Mouse (Mus musculus) layer of hippocampus, adult 11-12 months (tissue): Measurements from ENCODE around the gene Schip1.

ENCODE experiments used
- DNase-seq: peaks from one replicate; pipeline ENCODE4 v3.0.0; 2022; ENCODE audit warnings: low spot score

Schip1 gene

GRCm38 (mm10) chr3:68586646-68587064 is 522.1 kb downstream of the Schip1 start:
- no peak for DNase-seq

- no peak for DNase-seq
These were observed 523.1 kb downstream of the Schip1 start for GRCm38 (mm10) chr3:68587567-68588245.

DNA sequence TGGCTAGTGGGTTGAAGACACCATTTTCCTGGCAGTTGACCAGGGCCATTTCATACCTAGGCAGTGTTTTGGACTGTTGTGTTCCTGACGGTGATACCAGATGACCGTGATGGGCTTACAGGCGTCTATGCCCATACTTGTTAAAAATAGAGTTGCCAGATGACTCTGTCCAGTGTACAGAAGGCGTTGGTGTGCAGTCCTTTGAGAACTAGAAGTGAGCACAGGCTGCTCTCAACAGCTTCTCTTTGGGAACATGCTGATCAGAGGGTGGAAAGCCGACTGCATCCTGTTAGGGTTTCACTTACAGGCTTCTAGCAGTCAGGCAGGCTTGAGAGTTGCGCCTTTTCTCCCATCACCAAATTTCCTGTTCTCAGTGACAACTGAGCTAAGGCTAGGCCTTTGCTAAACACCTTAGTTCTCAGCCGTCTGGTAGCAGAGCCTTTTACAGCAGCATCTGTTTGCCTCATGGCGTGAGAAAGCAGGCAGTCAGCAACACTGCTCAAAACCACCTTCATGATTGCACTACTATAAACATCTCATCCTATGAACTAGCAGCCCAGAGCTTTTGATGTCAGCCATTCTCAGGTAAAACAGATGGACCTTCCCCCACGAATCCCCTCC is 524.7 kb downstream of the Schip1 start:
- no peak for DNase-seq

- no peak for DNase-seq
These were observed 525.8 kb downstream of the Schip1 start for GRCm38 (mm10) chr3:68590436-68590835.

DNA sequence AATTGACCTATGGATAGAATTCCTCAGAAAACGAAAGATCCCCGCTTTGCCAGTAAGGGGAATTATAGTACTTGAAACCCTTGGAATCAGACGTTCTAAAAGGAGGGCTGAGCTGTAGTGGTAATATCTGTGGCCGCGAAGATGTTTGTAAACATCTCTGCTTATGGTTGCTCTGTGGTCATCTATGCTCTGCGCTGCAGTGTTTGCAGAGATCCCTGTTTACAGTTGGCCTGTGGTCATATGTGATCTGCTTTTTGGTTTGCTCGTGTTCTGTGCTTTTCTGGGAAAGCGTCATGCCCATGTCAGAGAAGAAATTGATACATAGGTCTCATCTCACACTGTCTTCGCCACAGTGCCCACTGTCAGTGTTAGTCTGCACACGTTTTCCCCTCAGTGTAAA is 528.0 kb downstream of the Schip1 start:
- DNase-seq = no peak

DNA sequence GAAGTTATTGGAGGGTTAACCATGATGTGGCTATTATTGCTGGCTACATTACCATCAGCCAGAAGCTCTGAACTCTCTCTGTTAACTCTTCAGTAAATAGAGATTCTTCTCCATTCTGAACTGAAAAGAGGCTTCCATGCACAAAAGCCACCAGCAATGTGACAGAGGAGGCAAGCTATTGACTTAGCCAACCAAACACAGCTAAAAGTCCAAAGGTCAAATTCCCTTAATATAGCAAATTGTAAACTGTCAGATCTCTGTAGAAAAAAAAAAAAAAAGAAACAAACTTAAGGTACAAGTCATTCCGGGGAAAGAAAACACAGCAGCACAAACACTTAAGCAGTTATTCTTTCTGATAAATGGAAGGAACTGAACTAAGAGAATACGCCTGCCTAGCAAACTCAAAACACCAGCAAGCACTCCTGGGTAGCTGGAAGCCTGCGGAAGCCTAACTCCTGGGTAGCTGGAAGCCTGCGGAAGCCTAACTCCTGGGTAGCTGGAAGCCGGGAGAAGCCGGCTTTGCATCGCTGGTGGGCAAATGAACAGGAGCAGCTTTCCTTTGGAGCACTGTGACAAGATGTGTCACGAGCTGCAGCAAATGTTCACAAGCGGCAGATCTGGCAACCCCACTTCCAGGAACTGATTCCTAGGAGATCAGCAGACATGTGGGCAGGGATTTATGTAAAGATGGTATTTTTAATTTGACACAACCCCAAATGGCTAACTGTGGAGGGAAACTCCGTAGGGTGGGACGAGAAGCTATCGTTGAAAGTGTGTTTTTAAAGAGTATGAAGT is 528.7 kb downstream of the Schip1 start:
- no peak for DNase-seq

DNA sequence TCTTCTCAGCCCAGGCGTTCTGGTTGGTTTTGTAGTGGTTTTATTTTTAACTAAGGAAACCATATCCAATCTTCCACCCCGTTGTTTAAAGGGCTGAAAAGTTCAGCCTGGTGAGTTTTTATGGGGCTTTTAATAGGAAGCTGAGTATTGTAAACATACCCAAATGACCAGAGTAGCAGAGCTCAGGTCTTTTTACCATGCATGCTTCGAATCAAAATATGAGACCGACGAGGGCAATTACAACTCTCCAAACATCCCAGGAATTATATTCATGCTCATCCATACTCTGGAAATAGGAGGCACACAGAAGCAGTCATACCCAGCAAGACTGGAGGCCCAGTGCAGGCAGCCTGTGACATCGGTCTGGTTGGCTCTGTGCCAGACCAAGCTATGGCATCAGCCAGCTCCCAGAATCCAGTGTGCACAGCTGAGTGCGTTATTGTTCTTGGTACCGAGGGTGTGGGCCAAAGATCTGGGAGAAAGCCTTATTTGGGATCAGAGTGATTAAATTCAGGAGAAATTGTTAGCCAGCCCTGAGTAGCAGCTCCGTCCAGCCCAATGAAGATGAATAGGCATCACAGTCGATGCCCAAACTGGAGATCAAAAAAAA is 530.8 kb downstream of the Schip1 start:
- no peak for DNase-seq

GRCm38 (mm10) chr3:68596938-68597337 is 532.3 kb downstream of the Schip1 start:
- DNase-seq = no peak

DNA sequence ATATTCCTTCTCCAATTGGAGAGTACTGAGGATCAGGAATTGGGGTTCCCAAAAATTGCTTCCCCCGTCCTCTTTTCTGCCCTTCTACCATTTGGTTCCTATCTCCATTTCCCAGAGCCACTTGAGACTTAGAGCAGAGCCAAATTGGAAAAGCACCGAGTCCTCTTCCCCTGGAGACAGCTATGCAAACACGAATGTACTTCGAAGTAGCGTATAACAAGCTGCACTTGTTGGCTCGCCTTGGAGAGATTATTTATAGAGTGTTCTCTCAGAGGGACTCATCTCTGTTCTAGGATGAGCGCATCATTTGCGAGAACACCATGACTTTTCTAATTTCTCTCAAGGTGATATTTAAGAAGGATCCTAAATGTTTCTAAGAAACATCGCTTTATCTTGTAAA is 538.3 kb downstream of the Schip1 start:
- no peak for DNase-seq

- no peak for DNase-seq
These were observed 539.9 kb downstream of the Schip1 start for GRCm38 (mm10) chr3:68604467-68604866.

- DNase-seq = no peak
These were observed 540.4 kb downstream of the Schip1 start for GRCm38 (mm10) chr3:68604962-68605361.

DNA sequence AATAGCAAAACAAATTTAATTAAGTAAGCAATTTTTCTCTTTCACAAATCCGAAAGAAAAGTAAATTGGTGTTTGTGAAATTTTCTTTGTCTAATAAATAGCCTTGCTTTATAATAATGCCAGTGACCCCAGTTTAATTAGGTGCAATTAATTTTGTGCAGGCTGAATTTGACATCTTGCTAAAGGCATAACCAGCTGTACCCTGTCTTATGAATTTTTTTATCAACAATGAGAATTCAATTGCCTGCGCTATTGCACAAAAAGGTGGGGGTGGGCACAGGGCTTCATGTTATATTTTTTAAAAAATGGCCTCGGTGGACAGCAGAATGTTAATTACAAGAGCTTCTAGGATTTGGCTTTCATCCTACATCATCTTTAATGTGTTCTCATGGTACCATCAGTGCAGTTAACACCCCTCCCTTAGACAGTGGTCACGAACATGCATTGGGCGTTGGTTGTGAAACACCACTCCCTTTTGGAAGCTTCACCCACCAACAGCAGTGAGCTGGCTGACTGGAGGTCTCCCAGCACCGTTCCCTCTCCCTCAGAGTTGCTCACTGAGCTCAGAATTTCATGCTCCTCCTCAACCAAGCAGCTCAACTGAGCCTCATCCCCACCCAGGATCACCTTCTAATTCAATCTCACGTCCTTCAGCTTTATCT is 541.5 kb downstream of the Schip1 start:
- DNase-seq = no peak

- no peak for DNase-seq
These were observed 542.1 kb downstream of the Schip1 start for GRCm38 (mm10) chr3:68606730-68607129.

- no peak for DNase-seq
These were observed 542.7 kb downstream of the Schip1 start for GRCm38 (mm10) chr3:68607336-68607735.

DNA sequence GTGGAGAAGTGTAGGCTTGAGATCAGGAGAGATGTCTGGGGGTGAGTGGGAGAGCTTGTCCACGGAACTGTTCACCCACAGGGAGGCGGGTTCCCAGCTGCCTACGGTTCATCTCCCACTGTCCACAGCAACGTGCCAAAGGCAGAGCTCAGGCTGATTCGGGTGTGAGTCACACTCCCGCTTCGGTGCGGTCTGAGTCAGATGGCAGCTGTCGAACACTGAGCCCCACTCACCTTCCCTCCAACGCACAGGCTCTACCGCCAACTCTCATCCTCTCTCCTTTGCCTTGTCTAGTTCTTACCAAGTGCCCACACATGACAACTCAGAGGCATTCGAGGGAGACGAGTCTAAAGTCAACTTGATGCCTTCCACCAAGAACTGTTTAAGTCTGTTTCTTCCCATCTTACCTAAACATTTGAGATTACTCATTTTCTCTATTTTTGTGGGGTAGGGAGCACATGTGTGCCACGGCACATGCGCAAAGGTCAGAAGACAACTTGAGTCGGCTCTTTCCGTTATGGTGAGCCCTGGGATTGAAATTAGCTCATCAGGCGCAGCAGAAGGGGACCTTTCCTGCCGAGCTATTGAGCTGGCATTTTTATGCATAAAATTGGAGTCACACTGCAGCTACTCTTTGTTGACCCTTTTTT is 544.4 kb downstream of the Schip1 start:
- peak; percentile 72 for DNase-seq

DNA sequence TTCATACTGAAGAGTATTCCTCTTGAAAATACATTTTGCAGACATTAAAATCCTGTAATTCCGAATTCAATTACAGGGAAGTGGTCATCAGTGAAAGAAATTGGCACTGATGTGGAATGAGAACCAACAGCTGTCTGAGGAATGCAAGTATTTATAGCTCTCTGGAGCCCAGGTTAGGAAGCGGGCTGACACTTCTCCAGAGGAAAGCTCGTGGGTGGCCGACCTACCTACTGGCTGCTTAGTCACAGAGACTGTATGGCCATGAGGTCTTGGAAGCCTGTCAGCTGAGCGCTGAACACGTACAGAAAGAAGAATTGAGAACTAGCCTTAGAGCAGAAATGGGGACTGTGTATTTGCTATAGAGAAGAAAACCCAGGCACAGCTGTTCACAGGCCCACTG is 545.4 kb downstream of the Schip1 start:
- DNase-seq = no peak

GRCm38 (mm10) chr3:68610598-68611261 is 546.1 kb downstream of the Schip1 start:
- no peak for DNase-seq

- no peak for DNase-seq
These were observed 550.6 kb downstream of the Schip1 start for GRCm38 (mm10) chr3:68615042-68615810.

GRCm38 (mm10) chr3:68616363-68616762 is 551.8 kb downstream of the Schip1 start:
- DNase-seq = no peak

DNA sequence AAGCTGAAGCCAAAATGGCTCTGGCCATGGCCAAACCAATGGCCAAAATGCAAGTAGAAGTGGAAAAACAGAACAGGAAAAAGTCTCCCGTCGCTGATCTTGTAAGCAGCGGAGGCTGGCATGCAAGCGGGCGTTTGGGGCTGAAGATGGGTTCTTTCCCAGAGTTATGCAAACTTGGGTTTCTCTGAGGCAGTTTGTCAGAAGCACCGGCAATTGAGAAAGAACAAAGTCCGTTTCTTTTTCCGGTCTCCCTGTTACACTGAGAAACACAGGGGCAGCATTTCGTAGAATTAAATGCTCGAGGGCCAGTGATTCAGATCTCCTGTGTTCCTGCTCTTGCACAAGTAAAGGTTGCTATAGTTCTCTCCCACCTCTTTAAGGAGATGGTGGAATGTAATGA is 553.1 kb downstream of the Schip1 start:
- DNase-seq = no peak
